Mouse (Mus musculus) heart, embryonic 15.5 days (tissue): ENCODE data around the gene Efna3. TPM values are rescaled to one million over a fixed set of nuclear protein-coding genes. Genes with fewer than 3 reads are reported as not detected.

Source experiments
- ATAC-seq: fragments of 200-750 bp; cut with Nextera tagmentation; replicated peaks from 2 replicates; pipeline ENCODE4 v1.8.0; 2017; ENCODE audit warnings: low read depth, moderate TSS enrichment; ENCODE audit not compliant: insufficient number of reproducible peaks, insufficient read depth, low FRiP score
- H3K27ac ChIP-seq: fragments of 300-500 bp; sonication (generic); 2 replicates; pipeline ENCODE4 v1.5.1; 2015; ENCODE audit warnings: mild to moderate bottlenecking, inconsistent platforms
- H3K27me3 ChIP-seq: fragments of 300-500 bp; sonication (generic); 2 replicates; pipeline ENCODE4 v1.6.1; 2015; ENCODE audit warnings: inconsistent platforms
- H3K36me3 ChIP-seq: fragments of 300-500 bp; sonication (generic); 2 replicates; pipeline ENCODE4 v1.6.1; 2015; ENCODE audit warnings: mild to moderate bottlenecking, inconsistent platforms
- H3K4me1 ChIP-seq: fragments of 300-500 bp; sonication (generic); replicated peaks from 2 replicates; pipeline ENCODE4 v1.6.1; 2015; ENCODE audit warnings: inconsistent platforms
- H3K4me2 ChIP-seq: fragments of 300-500 bp; sonication (generic); 2 replicates; pipeline ENCODE4 v1.6.1; 2015; ENCODE audit warnings: inconsistent platforms, mild to moderate bottlenecking, moderate library complexity
- H3K4me3 ChIP-seq: fragments of 300-500 bp; sonication (generic); 2 replicates; pipeline ENCODE4 v1.5.1; 2015; ENCODE audit warnings: mild to moderate bottlenecking, inconsistent platforms
- H3K9ac ChIP-seq: fragments of 300-500 bp; sonication (generic); 2 replicates; pipeline ENCODE4 v1.6.1; 2015; ENCODE audit warnings: mild to moderate bottlenecking, inconsistent platforms
- H3K9me3 ChIP-seq: fragments of 300-500 bp; sonication (generic); replicated peaks from 2 replicates; pipeline ENCODE4 v1.6.1; 2016; ENCODE audit warnings: inconsistent platforms
- WGBS: fragments of 180-500 bp; shearing (Covaris S2); methylation state at CpG from one replicate; pipeline ENCODE4 v1.1.7; 2015; ENCODE audit warnings: mixed read lengths; 5-methylcytosine and 5-hydroxymethylcytosine counted together
- polyA plus RNA-seq: library from polyadenylated mRNA; unstranded; fragments of >200 nt; fragmentation: Nextera tagmentation; extraction: Ambion mirVana; gene quantifications from 2 replicates; pipeline ENCODE4 v1.2.1, GENCODE M21; 2015

Efna3 gene
- polyA plus RNA-seq, 1 experiment from 2014 or later: 0.73 TPM

GRCm38 (mm10) chr3:89280606-89281511, 41.9 kb downstream of the Efna3 start, which contains the start of gene Efna1:
TSS of gene Efna1 (minus strand) at chr3:89281142.
- Histone ChIP-seq H3K36me3 (peaks cover 3% of the 10 kb centered on the region), H3K9ac (peak within 1 kb of the TSS; percentile 81), H3K27ac (peak within 1 kb of the TSS; percentile 92), H3K4me1 (peaks cover 51% of the 10 kb centered on the region), H3K4me3 (peak within 1 kb of the TSS; percentile 70), H3K9me3 (no peaks in the 10 kb centered on the region), H3K4me2 (peak within 1 kb of the TSS; percentile 98), H3K27me3 (no peaks in the 10 kb centered on the region)
- WGBS: under 1% methylated on average over 52 of the region's 52 CpGs
- no peak for ATAC-seq

DNA sequence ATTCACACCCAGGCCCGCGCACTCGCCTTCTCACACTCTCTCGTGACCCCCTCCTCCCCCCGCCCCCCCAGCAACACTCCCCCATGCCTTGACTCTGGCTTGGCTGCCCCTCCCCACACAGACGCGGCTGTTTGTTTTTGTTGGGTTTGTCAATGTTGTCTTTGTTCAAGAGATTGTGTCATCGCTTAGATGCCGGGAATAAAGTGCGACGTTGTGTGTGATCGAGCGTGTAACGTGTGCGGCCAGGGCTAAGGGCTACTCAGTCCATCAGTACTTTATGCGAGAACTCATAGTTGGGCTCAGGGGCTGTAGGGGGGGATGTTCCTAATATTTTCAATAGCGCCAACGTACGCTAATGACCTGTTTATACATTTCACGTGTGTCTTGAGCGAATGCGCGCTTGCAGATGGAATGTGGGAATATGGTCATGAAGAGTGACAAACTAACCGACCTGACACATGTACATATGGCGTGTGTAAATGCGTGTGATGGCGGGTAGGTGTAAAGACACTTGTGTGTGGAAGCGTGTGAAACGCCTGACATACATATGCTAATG, 42.6 kb downstream of the Efna3 start:
- H3K36me3 ChIP-seq: peaks cover 10% of the 10 kb centered on the region
- peak overlapping the region; percentile 98 for H3K4me2 ChIP-seq
- H3K27ac ChIP-seq: peak overlapping the region; percentile 92
- WGBS: 1% methylated on average over 29 of the region's 29 CpGs
- H3K27me3 ChIP-seq: no peaks in the 10 kb centered on the region
- H3K4me3 ChIP-seq: peak overlapping the region; percentile 70
- no peak for ATAC-seq
- H3K4me1 ChIP-seq: peaks cover 51% of the 10 kb centered on the region
- peak overlapping the region; percentile 81 for H3K9ac ChIP-seq
- no peaks in the 10 kb centered on the region for H3K9me3 ChIP-seq

GRCm38 (mm10) chr3:89279153-89279890, 43.4 kb downstream of the Efna3 start:
- 2% methylated on average over 35 of the region's 35 CpGs for WGBS
- peaks cover 15% of the 10 kb centered on the region for H3K36me3 ChIP-seq
- H3K9me3 ChIP-seq: no peaks in the 10 kb centered on the region
- no peaks in the 10 kb centered on the region for H3K27me3 ChIP-seq
- ATAC-seq: peak; percentile 83
- peak overlapping the region; percentile 92 for H3K27ac ChIP-seq
- H3K4me3 ChIP-seq: peak overlapping the region; percentile 70
- peaks cover 51% of the 10 kb centered on the region for H3K4me1 ChIP-seq
- H3K9ac ChIP-seq: peak overlapping the region; percentile 81
- peak overlapping the region; percentile 98 for H3K4me2 ChIP-seq

DNA sequence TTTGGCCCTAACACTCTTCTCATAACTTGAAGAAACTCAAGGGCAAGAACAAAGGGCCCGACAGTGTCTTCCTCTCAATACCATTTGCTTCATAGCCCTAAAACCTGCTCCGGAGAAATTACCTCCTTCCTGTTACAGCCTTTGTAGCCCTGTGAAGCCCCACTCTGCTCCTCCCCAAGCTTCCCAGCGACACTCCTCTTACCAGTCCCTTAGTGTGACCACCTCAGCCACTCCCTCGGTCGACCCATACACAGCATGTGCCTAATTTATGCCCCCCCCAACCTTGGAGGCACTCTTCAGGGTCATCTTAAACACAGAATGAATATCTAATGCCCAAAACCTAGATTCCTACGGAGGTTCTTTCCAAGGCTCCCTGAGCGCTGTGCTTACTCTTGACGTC, 44.1 kb downstream of the Efna3 start:
- H3K27me3 ChIP-seq: no peaks in the 10 kb centered on the region
- peak overlapping the region; percentile 70 for H3K4me3 ChIP-seq
- H3K4me1 ChIP-seq: peaks cover 51% of the 10 kb centered on the region
- peak overlapping the region; percentile 98 for H3K4me2 ChIP-seq
- H3K9me3 ChIP-seq: no peaks in the 10 kb centered on the region
- no peak for ATAC-seq
- peak overlapping the region; percentile 92 for H3K27ac ChIP-seq
- peaks cover 19% of the 10 kb centered on the region for H3K36me3 ChIP-seq
- 16% methylated on average over 8 of the region's 8 CpGs for WGBS
- peak overlapping the region; percentile 81 for H3K9ac ChIP-seq

DNA sequence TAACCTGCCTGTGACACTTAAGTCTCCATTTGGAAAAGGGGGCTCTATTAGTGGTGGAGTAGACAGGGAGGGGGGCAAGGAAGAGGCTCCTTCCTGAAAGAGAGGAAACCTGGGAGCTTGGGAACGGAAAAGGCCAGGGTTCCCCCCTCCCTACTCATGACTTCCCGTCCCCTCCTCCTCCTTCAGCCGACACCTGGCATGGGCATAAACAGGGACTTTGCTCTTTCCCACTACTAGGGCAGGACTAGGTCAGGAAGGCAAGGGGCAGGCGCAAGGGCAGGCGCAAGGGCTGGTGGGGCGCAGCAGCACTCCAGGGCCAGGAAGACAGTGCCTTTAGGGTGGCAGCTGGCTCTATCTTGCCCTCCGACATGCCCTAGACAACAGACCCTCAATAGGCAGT, 44.7 kb downstream of the Efna3 start:
- no peaks in the 10 kb centered on the region for H3K9me3 ChIP-seq
- H3K4me1 ChIP-seq: peaks cover 51% of the 10 kb centered on the region
- ATAC-seq: peak; percentile 13
- peak overlapping the region; percentile 81 for H3K9ac ChIP-seq
- peak overlapping the region; percentile 70 for H3K4me3 ChIP-seq
- H3K27me3 ChIP-seq: no peaks in the 10 kb centered on the region
- H3K27ac ChIP-seq: peak overlapping the region; percentile 92
- 42% methylated on average over 7 of the region's 7 CpGs for WGBS
- peak overlapping the region; percentile 98 for H3K4me2 ChIP-seq
- H3K36me3 ChIP-seq: peaks cover 19% of the 10 kb centered on the region

DNA sequence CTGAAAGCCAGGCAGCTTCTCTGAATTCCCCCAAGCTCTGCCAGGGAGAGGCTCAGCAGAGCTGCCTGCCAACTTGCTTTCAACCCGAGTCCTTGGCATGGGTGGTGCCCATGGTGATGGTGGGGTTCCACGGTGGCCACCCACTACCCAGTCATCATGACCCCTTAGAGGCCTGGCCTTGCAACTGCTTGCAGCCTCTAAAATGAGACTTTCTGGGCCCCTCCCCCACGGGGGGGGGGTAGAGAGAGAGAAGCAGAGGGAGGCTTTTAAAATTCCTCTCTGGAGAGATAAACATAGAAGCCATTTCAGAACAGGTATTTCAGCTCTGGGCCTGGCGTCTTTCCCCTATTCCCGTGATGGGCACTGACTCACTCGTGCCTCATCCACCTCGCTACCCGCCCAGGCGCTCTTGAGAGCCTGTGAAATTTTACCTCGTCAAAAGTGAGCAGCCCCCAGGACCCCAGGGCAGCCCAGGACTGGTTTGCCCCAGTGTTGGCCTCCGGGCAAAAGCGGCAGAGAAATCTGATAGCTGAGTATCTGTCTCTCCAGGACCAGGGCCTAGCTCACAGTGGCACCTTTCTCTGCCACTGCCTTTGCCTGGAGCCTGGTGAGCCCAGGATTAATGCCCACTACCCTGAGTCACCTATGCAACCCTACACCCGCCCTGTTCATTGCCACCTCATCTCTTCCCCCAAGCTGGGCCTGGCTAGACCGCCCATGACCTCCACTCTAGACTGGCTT, 45.3 kb downstream of the Efna3 start:
- Histone ChIP-seq H3K4me1 (peaks cover 51% of the 10 kb centered on the region), H3K4me3 (peak overlapping the region; percentile 70)
- no peak for ATAC-seq

GRCm38 (mm10) chr3:89276061-89276460, 46.7 kb downstream of the Efna3 start:
- Histone ChIP-seq H3K4me1 (peaks cover 49% of the 10 kb centered on the region), H3K9me3 (no peaks in the 10 kb centered on the region), H3K36me3 (peaks cover 31% of the 10 kb centered on the region), H3K27me3 (no peaks in the 10 kb centered on the region), H3K9ac (no peak overlapping the region), H3K27ac (no peak overlapping the region), H3K4me3 (no peak overlapping the region), H3K4me2 (peak overlapping the region; percentile 98; the same call in 1 of the 2 replicates)
- WGBS: 88% methylated on average over 13 of the region's 13 CpGs
- no peak for ATAC-seq

More for the DNA sequence above, 45.3 kb downstream of the Efna3 start:
- no peaks in the 10 kb centered on the region for H3K27me3 ChIP-seq
- peak overlapping the region; percentile 92 for H3K27ac ChIP-seq
- H3K9me3 ChIP-seq: no peaks in the 10 kb centered on the region
- H3K4me2 ChIP-seq: peak overlapping the region; percentile 98
- peak overlapping the region; percentile 81 for H3K9ac ChIP-seq
- peaks cover 23% of the 10 kb centered on the region for H3K36me3 ChIP-seq
- 23% methylated on average over 14 of the region's 14 CpGs for WGBS

DNA sequence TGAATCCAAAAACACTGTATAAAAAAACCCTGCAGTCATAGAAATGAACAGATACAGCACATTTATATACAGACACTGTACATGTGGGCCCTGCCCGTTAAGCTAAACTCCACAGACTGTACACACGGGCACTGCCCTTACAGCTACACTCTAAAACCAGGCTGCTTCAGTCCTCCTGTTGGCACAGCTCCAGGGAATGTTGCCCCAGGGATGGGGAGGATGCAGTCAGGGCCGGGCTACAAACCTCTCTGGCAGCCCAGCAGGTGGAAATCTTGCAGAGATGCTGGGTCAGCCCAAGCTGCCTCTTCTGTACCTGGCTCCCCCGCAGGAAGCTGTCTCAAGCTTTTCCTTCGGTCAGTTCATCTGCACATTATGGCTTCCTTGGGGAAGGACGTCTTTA, 51.0 kb downstream of the Efna3 start:
- no peak overlapping the region for H3K4me2 ChIP-seq
- WGBS: 50% methylated on average over 6 of the region's 6 CpGs
- H3K27ac ChIP-seq: no peak overlapping the region
- H3K9me3 ChIP-seq: no peaks in the 10 kb centered on the region
- H3K9ac ChIP-seq: no peak overlapping the region
- ATAC-seq: no peak
- H3K4me1 ChIP-seq: peaks cover 45% of the 10 kb centered on the region
- H3K27me3 ChIP-seq: no peaks in the 10 kb centered on the region
- H3K36me3 ChIP-seq: peaks cover 31% of the 10 kb centered on the region
- no peak overlapping the region for H3K4me3 ChIP-seq

DNA sequence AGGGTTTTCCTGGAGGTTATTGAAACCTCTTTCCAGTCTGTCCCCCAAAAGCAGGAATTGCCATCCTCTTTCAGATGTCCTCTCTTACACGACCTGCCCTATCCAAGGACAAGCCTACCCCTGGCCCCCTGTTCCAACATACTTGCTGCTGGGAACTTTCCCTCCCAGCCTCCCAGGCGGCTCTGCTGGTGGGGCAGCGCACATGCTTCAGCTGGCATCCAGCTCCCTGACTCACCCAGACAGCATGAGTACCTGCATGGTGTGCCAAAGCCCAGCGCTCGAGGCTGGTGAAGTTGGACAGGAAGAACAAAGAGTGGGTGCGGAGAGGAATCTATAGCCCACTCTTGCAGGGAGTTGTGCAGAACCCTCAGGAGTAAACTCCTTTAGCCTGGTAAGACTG, 51.9 kb downstream of the Efna3 start:
- H3K27me3 ChIP-seq: no peaks in the 10 kb centered on the region
- peak overlapping the region; percentile 67; the same call in 1 of the 2 replicates for H3K4me3 ChIP-seq
- H3K9me3 ChIP-seq: no peaks in the 10 kb centered on the region
- H3K4me1 ChIP-seq: peaks cover 44% of the 10 kb centered on the region
- H3K9ac ChIP-seq: peak overlapping the region; percentile 76
- peak overlapping the region; percentile 90 for H3K27ac ChIP-seq
- WGBS: 54% methylated on average over 6 of the region's 6 CpGs
- no peak for ATAC-seq
- H3K4me2 ChIP-seq: peak overlapping the region; percentile 75
- H3K36me3 ChIP-seq: peaks cover 28% of the 10 kb centered on the region

GRCm38 (mm10) chr3:89270051-89270755, 52.6 kb downstream of the Efna3 start, which contains the start of gene Slc50a1:
TSS of gene Slc50a1 (minus strand) at chr3:89270570.
- H3K4me1 ChIP-seq: peaks cover 44% of the 10 kb centered on the region
- 2% methylated on average over 39 of the region's 39 CpGs for WGBS
- H3K9me3 ChIP-seq: no peaks in the 10 kb centered on the region
- peak within 1 kb of the TSS; percentile 67 for H3K4me3 ChIP-seq
- ATAC-seq: peak; percentile 42
- no peaks in the 10 kb centered on the region for H3K27me3 ChIP-seq
- peak within 1 kb of the TSS; percentile 75 for H3K4me2 ChIP-seq
- peak within 1 kb of the TSS; percentile 76 for H3K9ac ChIP-seq
- H3K36me3 ChIP-seq: peaks cover 21% of the 10 kb centered on the region; the same call in 1 of the 2 replicates
- H3K27ac ChIP-seq: peak within 1 kb of the TSS; percentile 90
